Mouse (Mus musculus) kidney, postnatal 36 days (tissue): ENCODE measurements at regions not wholly inside any gene's neighbourhood (a gene's known extent, or its start where the extent isn't known, plus 50 kb on each side); places are given as distances from the start of the nearest gene placed in this dataset.
A peak's percentile ranks its signal among the peaks of the same experiment; 100 is the strongest.

Experiments
- DNase-seq, 2 experiments: peaks; one replicate each; pipeline ENCODE4 v3.0.0; 2021 to 2022; ENCODE audit warnings: mixed read lengths in 2 of 2

GRCm38 (mm10) chr1:39047316-39047715, 61.9 kb downstream of the Pdcl3 start:
- DNase-seq, result no peak

GRCm38 (mm10) chr1:39057304-39057703, 71.9 kb downstream of the Pdcl3 start:
- DNase-seq, result no peak

DNA sequence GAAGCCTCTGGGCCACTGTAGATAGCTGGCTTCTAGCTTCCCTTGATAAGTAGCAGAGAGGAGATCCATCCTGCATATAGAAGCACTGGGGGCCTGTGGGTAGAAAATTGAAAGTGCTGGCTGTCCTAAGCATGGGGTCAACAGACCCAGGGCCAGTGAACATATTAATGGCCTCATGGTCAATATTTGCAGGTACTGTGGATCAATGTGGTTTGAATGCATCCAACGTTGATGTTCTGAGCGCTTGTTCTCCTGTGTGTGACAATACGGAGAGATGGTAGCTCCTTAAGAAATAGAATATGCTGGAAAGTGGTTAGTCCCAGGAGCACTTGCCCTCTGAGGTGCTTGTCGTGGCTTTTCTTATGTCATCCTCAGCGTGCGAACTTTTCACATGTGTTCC, 77.1 kb downstream of the Pdcl3 start:
- no peak for DNase-seq

DNA sequence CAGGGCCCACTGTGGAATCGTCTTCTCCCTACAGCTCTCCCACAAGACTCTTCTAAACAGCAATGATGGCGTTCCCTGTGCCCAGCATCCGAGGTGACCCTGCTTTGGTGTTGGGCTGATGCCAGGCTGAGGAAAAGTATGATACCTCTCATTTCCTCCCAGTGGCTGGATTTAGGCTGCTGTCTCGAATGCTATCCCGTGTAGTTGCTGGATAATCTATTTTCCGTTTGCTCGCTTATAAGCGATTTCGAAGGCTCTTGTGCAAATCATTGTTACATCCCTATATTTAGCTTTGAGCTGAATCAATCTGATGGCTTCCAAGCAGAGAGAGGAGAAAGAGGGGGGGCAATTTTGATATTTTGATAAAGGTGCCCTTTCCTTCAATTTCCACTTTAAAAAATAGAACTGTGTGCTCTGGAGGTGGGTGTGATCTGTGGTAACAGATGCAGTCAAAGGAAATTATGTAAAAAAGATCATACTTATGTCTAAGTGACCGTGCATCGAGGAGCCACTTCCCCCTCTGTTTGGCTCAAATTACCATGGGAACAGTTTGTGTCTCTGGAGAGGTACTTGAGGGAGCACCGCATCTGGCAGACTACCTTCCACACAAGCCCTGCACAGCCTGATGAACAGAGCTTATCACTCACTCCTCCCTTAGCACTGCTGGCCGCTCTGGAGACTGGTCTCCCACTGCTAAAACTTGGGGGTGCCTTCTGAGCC, 78.4 kb downstream of the Pdcl3 start:
- no peak for DNase-seq

- no peak for DNase-seq
Observed at GRCm38 (mm10) chr1:39064781-39065180, 79.4 kb downstream of the Pdcl3 start.

- DNase-seq, result peak; percentile 46 to 76
Observed at GRCm38 (mm10) chr1:39067901-39068300, 82.5 kb downstream of the Pdcl3 start.

GRCm38 (mm10) chr1:39069086-39069655, 83.8 kb downstream of the Pdcl3 start:
- DNase-seq, result no peak

- no peak for DNase-seq
Observed at GRCm38 (mm10) chr1:39069676-39070075, 84.3 kb downstream of the Pdcl3 start.

GRCm38 (mm10) chr1:39075966-39076365, 90.6 kb downstream of the Pdcl3 start:
- no peak for DNase-seq

DNA sequence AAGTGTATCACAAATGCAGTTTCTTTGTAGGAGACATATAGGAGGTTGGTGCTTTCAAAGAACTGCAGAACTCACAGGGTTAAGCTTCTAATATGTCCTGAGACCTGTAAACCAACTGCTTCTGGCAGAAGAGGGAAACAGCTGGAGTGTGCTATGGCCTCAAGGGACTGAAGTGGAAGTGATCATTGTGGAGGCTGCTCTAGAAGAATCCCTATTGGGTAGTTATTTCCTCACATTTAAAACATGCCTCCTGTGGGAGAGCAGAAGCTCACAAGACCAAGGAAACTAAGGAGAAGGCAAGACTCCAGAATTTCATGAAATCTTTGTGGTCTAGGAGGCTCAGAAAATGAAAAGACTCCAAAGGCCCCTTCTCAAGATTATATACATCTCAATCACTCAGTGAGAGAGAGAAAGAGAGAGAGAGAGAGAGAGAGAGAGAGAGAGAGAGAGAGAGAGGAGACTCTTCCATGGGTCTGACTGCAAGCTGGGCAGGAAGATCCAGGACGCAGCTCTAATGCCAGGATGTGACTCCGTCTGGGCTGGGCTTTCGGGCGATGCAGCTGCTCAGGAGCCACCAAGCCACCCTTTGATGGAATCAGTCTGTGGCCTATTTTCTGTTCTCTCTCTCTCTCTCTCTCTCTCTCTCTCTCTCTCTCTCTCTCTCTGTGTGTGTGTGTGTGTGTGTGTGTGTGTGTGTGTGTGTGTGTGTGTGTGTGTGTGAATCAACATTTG, 93.3 kb downstream of the Pdcl3 start:
- no peak for DNase-seq

DNA sequence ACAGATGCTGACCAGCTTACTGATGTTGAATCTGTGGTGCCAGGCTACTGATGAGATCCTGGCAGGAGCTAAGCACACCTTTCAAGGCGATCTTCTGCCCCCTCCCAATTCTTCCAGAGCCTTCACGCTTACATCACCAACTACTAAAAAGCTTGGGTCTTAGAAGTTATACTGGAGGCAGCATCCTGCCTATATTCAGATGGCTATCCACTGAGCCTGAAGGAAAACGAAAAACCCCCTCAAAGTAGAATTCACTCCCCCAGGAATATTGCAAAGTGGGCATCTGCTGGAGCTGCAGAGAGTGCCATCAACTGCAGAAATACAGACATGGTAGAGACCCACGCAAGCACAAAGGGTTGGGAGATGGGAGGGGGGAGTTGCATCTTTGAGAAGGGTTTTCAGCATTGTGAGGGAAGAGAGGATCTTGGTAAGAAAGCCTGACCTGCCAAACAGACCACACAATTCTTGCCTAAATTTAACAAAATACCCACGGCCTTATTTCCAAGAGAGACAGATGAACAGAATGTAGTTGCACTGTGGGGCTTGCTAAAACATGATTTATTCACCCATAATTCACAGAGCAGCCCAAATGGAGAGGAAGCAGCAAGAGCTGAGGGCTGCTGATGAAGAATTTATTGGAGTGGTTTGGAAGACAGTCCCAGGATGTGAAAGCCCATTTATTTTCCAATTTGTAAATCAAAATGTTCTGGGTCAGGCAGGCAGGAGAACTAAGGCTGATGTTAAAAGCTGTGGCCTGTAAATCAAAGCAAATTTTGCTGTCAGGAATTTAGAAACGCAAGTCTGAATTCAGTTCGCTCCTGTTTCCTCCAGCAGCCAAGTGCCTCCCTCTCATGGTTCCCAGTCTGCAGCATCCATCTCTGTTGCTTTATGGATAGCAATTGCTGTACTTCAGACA, 98.8 kb downstream of the Pdcl3 start:
- no peak for DNase-seq

DNA sequence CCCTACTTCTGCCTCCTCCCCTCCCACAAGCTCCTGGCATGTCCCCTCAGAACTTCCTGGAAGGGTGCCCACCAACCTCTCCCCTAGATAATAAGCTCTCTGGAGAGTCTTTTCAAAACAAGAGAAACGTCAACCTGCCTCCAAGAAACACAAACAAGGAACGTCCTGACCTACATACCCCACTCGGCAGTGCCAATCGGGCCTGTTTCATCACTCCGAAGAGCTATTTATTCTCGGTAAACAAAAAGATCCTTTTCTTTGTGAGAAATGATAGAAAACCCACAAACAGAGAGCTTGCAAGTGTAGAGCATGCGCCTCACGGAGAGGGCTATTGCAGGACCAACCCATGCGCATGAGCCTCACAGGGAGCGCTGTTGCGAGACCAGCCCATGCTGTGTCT, 100.9 kb downstream of the Pdcl3 start:
- DNase-seq, result peak; percentile 45 to 49

DNA sequence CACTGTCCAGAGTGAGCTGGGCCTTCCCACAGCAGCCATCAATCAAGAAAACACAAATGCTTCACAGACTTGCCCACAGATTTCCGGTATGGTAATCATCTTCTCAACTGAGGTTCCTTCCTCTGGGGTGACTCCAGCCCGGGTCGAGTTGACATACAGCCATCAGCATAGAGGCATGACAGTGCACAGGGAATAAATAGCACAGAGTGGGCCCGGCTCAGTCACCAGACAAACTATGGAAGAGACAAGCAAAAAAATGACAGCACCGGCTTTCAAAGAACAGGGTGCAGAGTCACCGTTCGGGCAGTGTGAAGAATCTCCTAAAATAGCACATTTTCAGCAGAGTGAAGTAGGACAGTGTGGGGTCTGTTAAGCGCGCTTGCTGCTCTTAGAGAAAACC, 103.7 kb upstream of the Npas2 start:
- DNase-seq, result no peak

DNA sequence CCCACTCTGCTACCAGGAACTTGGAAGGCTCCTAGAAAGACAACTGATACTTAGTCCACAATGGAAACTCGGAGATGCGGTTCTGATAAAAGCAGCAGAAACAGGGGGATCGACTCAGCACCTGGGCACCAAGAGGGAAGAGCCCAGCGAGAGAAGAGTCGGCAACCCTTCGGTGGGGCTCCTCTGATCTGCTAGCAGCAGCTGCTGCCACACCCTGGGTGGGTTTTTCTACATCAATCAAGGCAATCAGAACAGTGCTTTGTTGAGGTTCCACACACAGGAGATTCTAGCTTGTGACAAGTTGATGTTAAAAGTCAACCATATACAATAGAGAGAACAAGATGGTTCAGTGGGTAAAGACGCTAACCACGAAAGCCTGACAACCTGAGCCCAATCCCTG, 102.4 kb upstream of the Npas2 start:
- DNase-seq, result no peak

- peak; percentile 51 to 57 for DNase-seq
Observed at GRCm38 (mm10) chr1:39091638-39092037, 101.9 kb upstream of the Npas2 start.

GRCm38 (mm10) chr1:39093291-39093690, 100.2 kb upstream of the Npas2 start:
- DNase-seq, result no peak

GRCm38 (mm10) chr1:39094001-39094400, 99.5 kb upstream of the Npas2 start:
- no peak for DNase-seq

- DNase-seq, result no peak
Observed at GRCm38 (mm10) chr1:39095901-39096300, 97.6 kb upstream of the Npas2 start.

DNA sequence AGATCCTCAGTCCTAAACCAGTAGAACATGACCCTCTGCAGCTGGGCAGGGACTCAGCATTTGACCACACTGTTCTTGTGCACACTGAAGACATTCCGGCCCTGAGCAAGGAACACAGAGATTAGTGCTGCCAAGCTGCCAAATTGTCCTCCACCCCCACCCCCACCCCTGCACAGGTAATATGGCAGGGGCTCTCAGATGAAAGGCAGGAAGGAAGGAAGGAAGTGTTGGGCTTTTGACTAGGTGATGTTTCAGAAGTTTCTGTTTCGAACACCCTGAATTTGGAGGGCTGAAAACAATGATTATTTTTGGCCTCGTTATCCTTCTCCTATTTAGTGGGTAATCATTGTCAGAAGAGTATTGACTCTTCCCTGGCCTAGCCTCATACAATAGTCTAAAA, 96.8 kb upstream of the Npas2 start:
- no peak for DNase-seq

DNA sequence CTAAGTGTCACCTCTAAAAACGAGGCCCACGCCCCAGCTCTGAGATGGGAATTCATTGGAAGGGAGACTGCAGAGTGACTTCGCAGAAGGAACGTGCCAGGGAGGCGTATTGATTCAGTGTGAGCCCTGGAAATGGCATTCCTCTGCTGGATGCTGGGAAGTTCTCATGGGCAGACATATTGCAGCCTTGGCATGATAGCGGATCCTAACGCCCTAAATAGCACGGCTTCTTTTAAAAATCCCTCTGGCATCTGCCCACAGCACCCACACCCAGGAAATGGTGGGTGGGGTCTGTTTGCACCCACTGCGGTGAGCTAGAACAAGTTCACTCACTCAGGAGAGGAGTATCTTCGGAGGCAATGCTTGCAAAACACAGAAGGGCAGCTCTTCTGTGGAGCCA, 96.0 kb upstream of the Npas2 start:
- no peak for DNase-seq

GRCm38 (mm10) chr1:39098154-39098553, 95.4 kb upstream of the Npas2 start:
- DNase-seq, result no peak

DNA sequence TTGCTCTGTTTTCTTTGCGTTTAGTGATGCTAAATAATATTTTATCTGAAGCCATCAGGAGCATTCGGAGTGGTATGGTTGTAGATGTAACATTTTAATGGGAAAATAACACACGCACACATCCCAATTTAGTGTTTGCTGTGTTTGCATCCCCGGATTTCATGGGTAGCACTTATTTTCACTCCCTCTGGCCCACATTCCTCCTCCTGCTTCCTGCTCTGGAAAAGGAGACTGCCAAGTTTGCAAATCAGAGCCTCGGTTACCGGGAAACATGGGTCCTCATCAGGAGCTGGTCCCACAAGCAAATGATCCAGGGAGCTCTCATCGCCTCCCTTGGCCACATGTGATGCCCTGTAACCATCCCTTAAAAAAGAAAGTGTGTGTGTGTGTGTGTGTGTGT, 94.3 kb upstream of the Npas2 start:
- DNase-seq, result no peak

GRCm38 (mm10) chr1:39100492-39100891, 93.0 kb upstream of the Npas2 start:
- no peak for DNase-seq
